In the genomic region with DNA sequence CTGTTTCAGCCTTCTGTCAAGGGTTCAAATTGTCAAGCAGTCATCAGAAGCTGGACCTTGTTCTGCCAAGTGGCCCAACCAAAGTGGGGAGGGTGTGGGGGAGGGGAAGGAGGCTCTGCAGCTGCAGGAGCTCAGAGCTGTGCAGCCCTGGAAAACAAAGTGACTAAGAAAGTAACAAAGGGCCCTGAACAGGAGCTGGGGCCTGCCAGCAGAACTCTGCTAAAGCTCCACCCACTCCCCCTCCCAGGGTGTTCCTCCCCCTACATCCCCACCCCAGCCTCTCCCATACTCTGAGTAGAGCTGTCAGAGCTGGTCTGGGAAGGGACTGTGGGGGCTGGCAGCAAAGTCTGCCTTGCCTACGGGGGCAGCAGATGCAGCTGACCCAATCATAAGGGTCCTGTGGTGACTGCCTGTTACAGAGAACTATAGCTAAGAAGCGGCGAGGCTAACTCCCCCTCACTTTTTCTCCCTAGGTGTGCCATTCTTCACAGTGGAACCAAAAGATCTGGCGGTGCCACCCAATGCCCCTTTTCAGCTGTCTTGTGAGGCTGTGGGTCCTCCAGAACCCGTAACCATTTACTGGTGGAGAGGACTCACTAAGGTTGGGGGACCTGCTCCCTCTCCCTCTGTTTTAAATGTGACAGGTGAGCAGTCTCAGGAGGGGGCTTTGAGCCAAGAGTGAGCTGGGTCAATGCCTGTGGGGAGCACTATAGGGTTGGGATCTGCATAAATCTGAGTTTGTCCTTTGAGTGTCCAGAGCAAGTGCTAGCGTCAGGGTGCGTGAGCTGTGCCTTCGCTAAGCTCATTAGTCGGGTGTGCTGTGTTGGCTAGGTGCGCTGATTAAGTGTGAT, we compare ENCODE assay signal across 8 mouse cellular contexts. TPM values are rescaled to one million over a fixed set of nuclear protein-coding genes. Genes with fewer than 3 reads are reported as not detected.
A peak's percentile ranks its signal among the peaks of the same experiment; 100 is the strongest.
DNase-seq lines count a peak whose midpoint lies in the region; ATAC-seq and TF ChIP-seq lines count a peak whose summit lies in the region.
"Had no signal": no experiment of that assay in that cellular context is flagged by ENCODE, and none has a peak within 500 bp of the region (broad histone marks: within the 10 kb centered on the region; RNA-seq: fewer than 3 reads in every experiment).

No protein-coding gene starts in this region.

- H3K36me3 ChIP-seq in kidney, postnatal 0 days (ENCODE audit: insufficient read depth, low read length), result 0 out of 2 replicates have a peak, but pooled peaks cover 4% of the 10 kb centered on the region
- no peaks in the 10 kb centered on the region for H3K36me3 ChIP-seq in kidney, adult 2 months (ENCODE audit: control insufficient read depth, insufficient read depth, low read length)
- peaks cover 45% of the 10 kb centered on the region for H3K36me3 ChIP-seq in embryonic facial prominence, embryonic 10.5 days (replicated peaks)
- H3K36me3 ChIP-seq in limb, embryonic 11.5 days (ENCODE audit: control insufficient read depth, insufficient read depth, low read length), result peaks cover 2% of the 10 kb centered on the region; the same call in 1 of the 2 replicates

- H3K4me3 ChIP-seq in kidney, postnatal 0 days (replicated peaks; ENCODE audit: low read depth, low read length), result no peak overlapping the region
- H3K4me3 ChIP-seq in kidney, adult 2 months (ENCODE audit: insufficient read depth, low read depth, low read length), result no peak overlapping the region
- peak overlapping the region; percentile 27 for H3K4me3 ChIP-seq in embryonic facial prominence, embryonic 10.5 days
- no peak overlapping the region for H3K4me3 ChIP-seq in limb, embryonic 11.5 days (ENCODE audit: low read depth, low read length)

- no peak overlapping the region for H3K4me2 ChIP-seq in kidney, postnatal 0 days (ENCODE audit: low read length)
- no peak overlapping the region for H3K4me2 ChIP-seq in limb, embryonic 11.5 days (ENCODE audit: low read depth, severe bottlenecking)

- no peak for TF ChIP-seq CTCF in kidney, postnatal 0 days (IDR thresholded peaks at IDR 0.05; ENCODE audit: low read depth)
- TF ChIP-seq CTCF in kidney, adult 2 months (conservative IDR thresholded peaks at IDR 0.05; ENCODE audit: insufficient read depth, insufficient read length, low read depth, low read length), result no peak

- no peak overlapping the region for H3K27ac ChIP-seq in kidney, postnatal 0 days
- no peak overlapping the region for H3K27ac ChIP-seq in kidney, adult 2 months (ENCODE audit: insufficient read depth, low read depth, low read length)
- H3K27ac ChIP-seq in embryonic facial prominence, embryonic 10.5 days (replicated peaks), result peak overlapping the region; percentile 71
- peak overlapping the region; percentile 40; the same call in 1 of the 2 replicates for H3K27ac ChIP-seq in limb, embryonic 11.5 days (replicated peaks; ENCODE audit: low read depth, low read length)

- WGBS in kidney, postnatal 0 days, result 56% methylated on average over 10 of the region's 10 CpGs
- WGBS in kidney, adult 2 months, result 78% methylated on average over 10 of the region's 10 CpGs
- WGBS in embryonic facial prominence, embryonic 10.5 days, result 33% methylated on average over 10 of the region's 10 CpGs
- WGBS in limb, embryonic 11.5 days, result 45% methylated on average over 10 of the region's 10 CpGs

- DNase-seq in kidney, postnatal 0 days (ENCODE audit: low spot score), result peak; percentile 59
- no peak for DNase-seq in kidney, adult 2 months
- peak; percentile 65 for DNase-seq in Muller cell, postnatal 12 days (ENCODE audit: inconsistent ontology term)
- DNase-seq in embryonic facial prominence, embryonic 10.5 days (ENCODE audit: low spot score), result peak; percentile 63
- DNase-seq in limb, embryonic 11.5 days (ENCODE audit: low spot score), result peak; percentile 53
- no peak for DNase-seq in left cerebral cortex, postnatal 10 days (ENCODE audit: extremely low spot score in 1 of 2, low spot score in 2 of 2)

- no peak for TF ChIP-seq POLR2A in kidney, adult 2 months (IDR thresholded peaks at IDR 0.05; ENCODE audit: low read depth, low read length)

- peak; percentile 33; the same call in 1 of the 2 replicates for ATAC-seq in kidney, postnatal 0 days (replicated peaks; ENCODE audit: low FRiP score, low read depth)
- 0 out of 2 replicates have a peak, but pooled peaks have one; percentile 52 for ATAC-seq in limb, embryonic 11.5 days (ENCODE audit: insufficient number of reproducible peaks, low FRiP score, low TSS enrichment, low read depth)
- ATAC-seq in erythroid progenitor cell, adult 5-6 weeks (replicated peaks; ENCODE audit: low FRiP score, poor library complexity, severe bottlenecking), result no peak

- 0 out of 2 replicates have a peak overlapping the region, but pooled peaks have one; percentile 5 for H3K9ac ChIP-seq in kidney, postnatal 0 days (ENCODE audit: low read depth, low read length)
- H3K9ac ChIP-seq in limb, embryonic 11.5 days (ENCODE audit: low read length), result no peak overlapping the region

- intact Hi-C loops in left cerebral cortex, postnatal 10 days (cut with DNase I), result no loop called here

- H3K9me3 ChIP-seq in kidney, postnatal 0 days (replicated peaks; ENCODE audit: low read length), result no peaks in the 10 kb centered on the region
- no peaks in the 10 kb centered on the region for H3K9me3 ChIP-seq in embryonic facial prominence, embryonic 10.5 days
- no peaks in the 10 kb centered on the region for H3K9me3 ChIP-seq in limb, embryonic 11.5 days (ENCODE audit: control insufficient read depth, low read length)

- H3K27me3 ChIP-seq in kidney, postnatal 0 days (ENCODE audit: insufficient read depth, low read length), result no peaks in the 10 kb centered on the region
- no peaks in the 10 kb centered on the region for H3K27me3 ChIP-seq in kidney, adult 2 months (replicated peaks; ENCODE audit: control insufficient read depth, insufficient read depth, low read length)
- H3K27me3 ChIP-seq in embryonic facial prominence, embryonic 10.5 days (replicated peaks; ENCODE audit: low read depth, poor library complexity, severe bottlenecking), result peaks cover 63% of the 10 kb centered on the region
- H3K27me3 ChIP-seq in limb, embryonic 11.5 days (ENCODE audit: control insufficient read depth, insufficient read depth, low read length), result peaks cover 4% of the 10 kb centered on the region; the same call in 1 of the 2 replicates

- H3K4me1 ChIP-seq in kidney, postnatal 0 days (replicated peaks; ENCODE audit: insufficient read depth, low read length), result 0 out of 2 replicates have a peak, but pooled peaks cover 5% of the 10 kb centered on the region
- H3K4me1 ChIP-seq in kidney, adult 2 months (ENCODE audit: control insufficient read depth, insufficient read depth, low read length), result peaks cover 5% of the 10 kb centered on the region; the same call in 1 of the 2 replicates
- peaks cover 94% of the 10 kb centered on the region for H3K4me1 ChIP-seq in embryonic facial prominence, embryonic 10.5 days
- H3K4me1 ChIP-seq in limb, embryonic 11.5 days (ENCODE audit: control insufficient read depth, insufficient read depth, low read length), result peaks cover 17% of the 10 kb centered on the region

RNA-seq across cellular contexts. Expression of a gene that starts 5.5 kb away (rescaled TPM):
- polyA plus RNA-seq in kidney, postnatal 0 days (2015; fragmentation: Nextera tagmentation; extraction: Ambion mirVana), result 7.7 and 9.7 TPM in 2 replicates
- polyA plus RNA-seq in kidney, adult 2 months (2012; rRNA removed), result 2.5 and 3.0 TPM in 2 replicates
- polyA plus RNA-seq in embryonic facial prominence, embryonic 10.5 days (2016; fragmentation: Nextera tagmentation; extraction: Ambion mirVana), result 19.3 and 22.5 TPM in 2 replicates
- 27.0 and 30.1 TPM in 2 replicates for polyA plus RNA-seq in limb, embryonic 11.5 days (2014; fragmentation: Nextera tagmentation; extraction: Ambion mirVana)
- not detected in 2 replicates for total RNA-seq in erythroid progenitor cell, adult 5-6 weeks (2015; ENCODE audit: low replicate concordance)
- not detected in 2 replicates for total RNA-seq in erythroid progenitor cell, adult 5-6 weeks (2017; ENCODE audit: low replicate concordance)
- 10 to 100 TPM; 73.3 to 74.1 TPM for total RNA-seq in left cerebral cortex, postnatal 10 days (2021)

RNA-seq across cellular contexts. Expression of a gene that starts 15.7 kb away (rescaled TPM):
- polyA plus RNA-seq in kidney, postnatal 0 days (2015; fragmentation: Nextera tagmentation; extraction: Ambion mirVana), result 15.7 and 19.0 TPM in 2 replicates
- 13.8 and 16.7 TPM in 2 replicates for polyA plus RNA-seq in kidney, adult 2 months (2012; rRNA removed)
- polyA plus RNA-seq in embryonic facial prominence, embryonic 10.5 days (2016; fragmentation: Nextera tagmentation; extraction: Ambion mirVana), result 40.6 and 41.1 TPM in 2 replicates
- 26.3 and 30.7 TPM in 2 replicates for polyA plus RNA-seq in limb, embryonic 11.5 days (2014; fragmentation: Nextera tagmentation; extraction: Ambion mirVana)
- 0.42 and 2.2 TPM in 2 replicates for total RNA-seq in erythroid progenitor cell, adult 5-6 weeks (2015; ENCODE audit: low replicate concordance)
- 2.8 and 3.2 TPM in 2 replicates for total RNA-seq in erythroid progenitor cell, adult 5-6 weeks (2017; ENCODE audit: low replicate concordance)
- total RNA-seq in left cerebral cortex, postnatal 10 days (2021), result 10 to 100 TPM; 15.9 to 17.1 TPM

RNA-seq across cellular contexts. Expression of a gene that starts 42.8 kb away (rescaled TPM):
- polyA plus RNA-seq in kidney, postnatal 0 days (2015; fragmentation: Nextera tagmentation; extraction: Ambion mirVana), result 0.52 and 0.53 TPM in 2 replicates
- 2.0 and 2.6 TPM in 2 replicates for polyA plus RNA-seq in kidney, adult 2 months (2012; rRNA removed)
- polyA plus RNA-seq in embryonic facial prominence, embryonic 10.5 days (2016; fragmentation: Nextera tagmentation; extraction: Ambion mirVana), result not detected in 2 replicates
- polyA plus RNA-seq in limb, embryonic 11.5 days (2014; fragmentation: Nextera tagmentation; extraction: Ambion mirVana), result not detected in 2 replicates
- total RNA-seq in erythroid progenitor cell, adult 5-6 weeks (2015; ENCODE audit: low replicate concordance), result not detected in 2 replicates
- total RNA-seq in erythroid progenitor cell, adult 5-6 weeks (2017; ENCODE audit: low replicate concordance), result not detected in 2 replicates
- total RNA-seq in left cerebral cortex, postnatal 10 days (2021), result 1 to 10 TPM; 5.9 to 7.1 TPM
- total RNA-seq: liver, adult 2 months had no signal

Comparison
In these comparisons a context has a peak if more than half of its experiments do, and no peak if none do; other contexts are left out.
1. DNase-seq: peak in kidney, postnatal 0 days (single experiment), Muller cell, postnatal 12 days (single experiment), embryonic facial prominence, embryonic 10.5 days (single experiment) and limb, embryonic 11.5 days (single experiment); none in kidney, adult 2 months (single experiment) and left cerebral cortex, postnatal 10 days (0 of 2).
2. H3K27ac ChIP-seq: peak in embryonic facial prominence, embryonic 10.5 days (single experiment) and limb, embryonic 11.5 days (single experiment); none in kidney, postnatal 0 days (single experiment) and kidney, adult 2 months (single experiment).